Mouse (Mus musculus): ENCODE measurements at regions not wholly inside any gene's neighbourhood (a gene's known extent, or its start where the extent isn't known, plus 50 kb on each side); places are given as distances from the start of the nearest gene placed in this dataset.

DNA sequence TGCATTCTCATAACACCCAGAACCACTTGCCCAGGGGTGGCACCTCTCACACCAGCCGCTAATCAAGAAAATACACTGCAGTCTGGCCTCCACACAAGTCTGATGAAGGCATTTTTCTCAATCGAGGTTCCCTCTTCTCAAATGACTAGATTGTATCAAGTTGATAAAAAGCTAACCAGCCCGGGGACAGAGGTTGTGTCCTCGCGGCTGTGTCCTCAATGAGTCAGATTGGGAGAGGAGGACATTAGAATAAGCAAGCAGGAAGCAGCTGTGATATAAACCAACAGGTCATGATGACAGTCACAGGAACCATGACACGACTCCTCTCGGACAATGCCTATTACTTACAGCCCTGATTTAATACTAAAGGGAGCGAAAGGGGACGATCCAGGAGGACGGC is 156.7 kb downstream of the Tmsb4x start:
- Histone ChIP-seq H3K4me2 (no peak overlapping the region), H3K27ac (ENCODE audit: low read depth) (no peak overlapping the region), H3K27me3 (ENCODE audit: insufficient read depth, low read length) (no peaks in the 10 kb centered on the region), H3K9ac (no peak overlapping the region), H3K4me1 (ENCODE audit: insufficient read depth) (no peaks in the 10 kb centered on the region), H3K4me3 (ENCODE audit: low read depth, low read length) (no peak overlapping the region), H3K9me3 (ENCODE audit: low read depth, low read length) (no peaks in the 10 kb centered on the region), H3K36me3 (ENCODE audit: insufficient read depth) (no peaks in the 10 kb centered on the region)
- ATAC-seq (ENCODE audit: insufficient read depth): no peak
- WGBS: 82% methylated on average over 10 of the region's 10 CpGs
- no peak for DNase-seq
- TF ChIP-seq CTCF (IDR thresholded peaks at IDR 0.05; ENCODE audit: low read depth): no peak

GRCm38 (mm10) chrX:167050066-167050465 is 159.0 kb downstream of the Tmsb4x start:
- Histone ChIP-seq H3K4me1 (ENCODE audit: insufficient read depth) (no peaks in the 10 kb centered on the region), H3K36me3 (ENCODE audit: insufficient read depth) (no peaks in the 10 kb centered on the region), H3K4me2 (no peak overlapping the region), H3K9me3 (ENCODE audit: low read depth, low read length) (no peaks in the 10 kb centered on the region), H3K27me3 (ENCODE audit: insufficient read depth, low read length) (no peaks in the 10 kb centered on the region), H3K4me3 (ENCODE audit: low read depth, low read length) (no peak overlapping the region), H3K9ac (no peak overlapping the region), H3K27ac (ENCODE audit: low read depth) (no peak overlapping the region)
- WGBS: 61% methylated on average over 4 of the region's 4 CpGs
- DNase-seq: peak; percentile 22
- ATAC-seq (ENCODE audit: insufficient read depth): no peak
- no peak for TF ChIP-seq CTCF (IDR thresholded peaks at IDR 0.05; ENCODE audit: low read depth)

- H3K36me3 ChIP-seq (ENCODE audit: insufficient read depth): no peaks in the 10 kb centered on the region
- 65% methylated on average over 5 of the region's 5 CpGs for WGBS
- H3K4me2 ChIP-seq: no peak overlapping the region
- H3K4me3 ChIP-seq (ENCODE audit: low read depth, low read length): no peak overlapping the region
- peak; percentile 11; the same call in 1 of the 2 replicates for ATAC-seq (ENCODE audit: insufficient read depth)
- peak; percentile 11 for DNase-seq
- H3K4me1 ChIP-seq (ENCODE audit: insufficient read depth): no peaks in the 10 kb centered on the region
- no peaks in the 10 kb centered on the region for H3K27me3 ChIP-seq (ENCODE audit: insufficient read depth, low read length)
- no peak overlapping the region for H3K27ac ChIP-seq (ENCODE audit: low read depth)
- H3K9me3 ChIP-seq (ENCODE audit: low read depth, low read length): no peaks in the 10 kb centered on the region
- H3K9ac ChIP-seq: no peak overlapping the region
- TF ChIP-seq CTCF (IDR thresholded peaks at IDR 0.05; ENCODE audit: low read depth): no peak
Measured at GRCm38 (mm10) chrX:167049191-167049968, 159.7 kb downstream of the Tmsb4x start.

GRCm38 (mm10) chrX:167037971-167038370 is 171.1 kb downstream of the Tmsb4x start:
- H3K4me3 ChIP-seq (ENCODE audit: low read depth, low read length): no peak overlapping the region
- ATAC-seq (ENCODE audit: insufficient read depth): no peak

DNA sequence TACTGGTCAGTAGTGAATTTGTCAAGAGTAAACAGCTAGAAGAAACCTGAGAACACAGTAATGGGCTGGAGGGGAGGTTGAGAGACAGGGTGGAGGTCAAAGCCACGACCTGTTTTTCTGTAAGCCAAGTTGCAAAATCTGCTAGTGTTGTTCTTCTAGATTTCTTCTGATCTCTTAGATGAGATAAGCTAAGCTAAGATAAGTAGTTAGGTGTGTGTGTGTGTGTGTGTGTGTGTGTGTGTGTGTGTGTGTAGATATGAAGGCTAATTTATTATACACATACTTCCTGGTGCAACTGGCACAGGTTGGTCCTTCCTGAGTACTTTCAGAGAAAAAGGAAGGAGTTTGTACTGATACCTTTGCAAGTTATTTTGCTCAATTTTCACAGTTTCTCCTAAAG is 172.8 kb downstream of the Tmsb4x start:
- Histone ChIP-seq H3K36me3 (ENCODE audit: insufficient read depth) (no peaks in the 10 kb centered on the region), H3K27me3 (ENCODE audit: insufficient read depth, low read length) (no peaks in the 10 kb centered on the region), H3K9me3 (ENCODE audit: low read depth, low read length) (no peaks in the 10 kb centered on the region), H3K4me1 (ENCODE audit: insufficient read depth) (no peaks in the 10 kb centered on the region), H3K9ac (no peak overlapping the region), H3K4me3 (ENCODE audit: low read depth, low read length) (no peak overlapping the region), H3K4me2 (no peak overlapping the region), H3K27ac (ENCODE audit: low read depth) (no peak overlapping the region)
- ATAC-seq (ENCODE audit: insufficient read depth) (no peak), DNase-seq (no peak)
- WGBS: 26% methylated on average over 1 of the region's 1 CpGs
- TF ChIP-seq CTCF (IDR thresholded peaks at IDR 0.05; ENCODE audit: low read depth): no peak

More at GRCm38 (mm10) chrX:167037971-167038370, 171.1 kb downstream of the Tmsb4x start:
- no peak overlapping the region for H3K9ac ChIP-seq
- TF ChIP-seq CTCF (IDR thresholded peaks at IDR 0.05; ENCODE audit: low read depth): no peak
- no peaks in the 10 kb centered on the region for H3K9me3 ChIP-seq (ENCODE audit: low read depth, low read length)
- no peak for DNase-seq
- H3K27ac ChIP-seq (ENCODE audit: low read depth): no peak overlapping the region
- H3K4me2 ChIP-seq: no peak overlapping the region
- H3K4me1 ChIP-seq (ENCODE audit: insufficient read depth): no peaks in the 10 kb centered on the region
- H3K27me3 ChIP-seq (ENCODE audit: insufficient read depth, low read length): no peaks in the 10 kb centered on the region
- H3K36me3 ChIP-seq (ENCODE audit: insufficient read depth): no peaks in the 10 kb centered on the region

DNA sequence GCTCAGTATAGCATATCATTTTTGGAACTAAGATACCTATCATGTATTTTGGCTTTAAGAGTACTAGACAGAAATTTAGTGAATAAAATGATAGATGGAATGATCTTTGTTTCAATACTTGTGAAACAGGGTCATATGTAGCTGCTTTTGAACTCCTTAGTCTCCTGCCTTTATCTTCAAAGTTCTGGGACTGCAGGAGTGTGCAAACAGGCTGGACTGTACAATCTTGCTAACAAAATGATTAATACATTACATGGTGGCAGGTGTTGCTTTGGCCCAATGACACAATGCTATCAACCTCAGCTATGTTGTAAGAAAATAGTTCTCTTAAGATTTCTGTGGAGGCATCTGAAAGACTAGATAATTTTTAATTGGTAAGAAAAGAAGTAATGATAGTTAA is 173.5 kb downstream of the Tmsb4x start:
- no peak for DNase-seq
- H3K36me3 ChIP-seq (ENCODE audit: insufficient read depth): no peaks in the 10 kb centered on the region
- no peak for ATAC-seq (ENCODE audit: insufficient read depth)
- no peak for TF ChIP-seq CTCF (IDR thresholded peaks at IDR 0.05; ENCODE audit: low read depth)
- no peaks in the 10 kb centered on the region for H3K27me3 ChIP-seq (ENCODE audit: insufficient read depth, low read length)
- no peak overlapping the region for H3K4me2 ChIP-seq
- H3K27ac ChIP-seq (ENCODE audit: low read depth): no peak overlapping the region
- no peaks in the 10 kb centered on the region for H3K4me1 ChIP-seq (ENCODE audit: insufficient read depth)
- no peak overlapping the region for H3K9ac ChIP-seq
- H3K9me3 ChIP-seq (ENCODE audit: low read depth, low read length): no peaks in the 10 kb centered on the region
- H3K4me3 ChIP-seq (ENCODE audit: low read depth, low read length): no peak overlapping the region

- 66% methylated on average over 2 of the region's 2 CpGs for WGBS
- no peaks in the 10 kb centered on the region for H3K4me1 ChIP-seq (ENCODE audit: insufficient read depth)
- H3K9ac ChIP-seq: no peak overlapping the region
- ATAC-seq (ENCODE audit: insufficient read depth) (no peak), DNase-seq (no peak)
- no peaks in the 10 kb centered on the region for H3K9me3 ChIP-seq (ENCODE audit: low read depth, low read length)
- H3K4me3 ChIP-seq (ENCODE audit: low read depth, low read length): no peak overlapping the region
- H3K36me3 ChIP-seq (ENCODE audit: insufficient read depth): no peaks in the 10 kb centered on the region
- no peak for TF ChIP-seq CTCF (IDR thresholded peaks at IDR 0.05; ENCODE audit: low read depth)
- H3K27ac ChIP-seq (ENCODE audit: low read depth): peak overlapping the region; percentile 54
- no peaks in the 10 kb centered on the region for H3K27me3 ChIP-seq (ENCODE audit: insufficient read depth, low read length)
- no peak overlapping the region for H3K4me2 ChIP-seq
Measured at GRCm38 (mm10) chrX:167033091-167033490, 176.0 kb downstream of the Tmsb4x start.

Data from lung, embryonic 14.5 days (tissue).